Mouse (Mus musculus) C2C12 (cell line): Measurements from ENCODE around the gene Nlrp2.

ENCODE experiments used
- CTCF ChIP-seq: IDR thresholded peaks from one replicate; pipeline ENCODE4 v1.5.1; 2011; ENCODE audit not compliant: control insufficient read depth, insufficient read depth, insufficient read length
- FOSL1 ChIP-seq: IDR thresholded peaks from one replicate; pipeline ENCODE4 v1.8.0; 2011; ENCODE audit warnings: mild to moderate bottlenecking, low read length; ENCODE audit not compliant: poor library complexity, insufficient read depth, severe bottlenecking
- MYOD1 ChIP-seq: IDR thresholded peaks from one replicate; pipeline ENCODE4 v1.6.1; 2011; ENCODE audit warnings: low read depth; ENCODE audit not compliant: control insufficient read depth, insufficient read length
- MYOG ChIP-seq: IDR thresholded peaks from one replicate; pipeline ENCODE4 v1.6.1; 2011; ENCODE audit not compliant: control insufficient read depth, insufficient read length; ENCODE audit errors: extremely low read depth
- USF1 ChIP-seq: IDR thresholded peaks from one replicate; pipeline ENCODE4 v1.6.1; 2011; ENCODE audit warnings: low read depth, mild to moderate bottlenecking, control low read depth, moderate library complexity

GRCm38 (mm10) chr7:5350237-5350636, 598 bp downstream of the Nlrp2 start, which contains the start of gene Gm5065:
- TF ChIP-seq CTCF (no peak), USF1 (no peak), FOSL1 (no peak), MYOG (no peak), MYOD1 (no peak)
